Mouse (Mus musculus): ENCODE results near the gene Tmco1. TPM values are rescaled to one million over a fixed set of nuclear protein-coding genes. Genes with fewer than 3 reads are reported as not detected.

Gene Tmco1
- polyA plus RNA-seq (2011; ENCODE audit: insufficient read depth, insufficient read length, low read depth, missing spikeins) = 43.7 and 46.1 TPM in 2 replicates

DNA sequence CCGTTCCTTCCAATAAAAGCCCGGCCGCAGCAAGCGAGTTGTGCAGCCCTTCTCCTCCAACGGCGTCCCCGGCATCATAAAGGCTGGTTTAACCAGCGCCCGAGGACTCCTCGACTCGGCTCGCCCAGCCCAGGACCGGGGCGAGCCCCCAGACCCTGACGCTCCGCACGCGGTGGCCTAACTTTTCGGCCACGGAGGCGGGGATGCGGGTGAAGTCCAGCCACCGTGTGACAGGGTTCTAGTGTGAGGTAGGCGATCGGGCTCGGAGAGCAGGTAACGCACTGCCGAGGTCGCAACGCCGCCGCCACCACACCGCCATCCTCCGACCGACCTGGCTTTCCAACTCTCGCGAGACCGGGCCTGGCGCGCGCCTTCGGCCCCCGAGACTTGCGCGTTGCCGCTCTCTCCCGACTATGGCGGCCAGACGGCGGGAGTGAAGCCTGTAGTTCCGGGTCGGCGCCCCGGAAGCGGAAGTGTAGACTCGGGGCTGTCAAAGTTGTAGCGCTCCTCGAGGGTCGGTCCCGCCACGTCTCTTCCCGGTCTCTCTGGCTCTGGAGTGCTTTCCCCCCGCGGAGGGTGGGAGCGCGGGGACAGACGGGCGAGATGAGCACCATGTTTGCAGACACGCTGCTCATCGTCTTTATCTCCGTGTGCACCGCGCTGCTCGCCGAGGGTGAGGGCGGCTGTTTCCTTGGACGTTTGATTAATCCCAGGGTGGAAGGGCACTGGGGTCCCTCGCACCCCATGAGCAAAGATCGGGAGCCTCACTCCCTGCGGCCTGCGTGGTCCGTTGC is at the start of gene Tmco1:
Gene Tmco1, plus strand, starts transcription at position 118 of the 794 bp plus-strand sequence.
- H3K4me1 ChIP-seq (ENCODE audit: control insufficient read depth, insufficient read depth, low read length) = peaks cover 2% of the 10 kb centered on the region
- no peaks in the 10 kb centered on the region for H3K9me3 ChIP-seq (replicated peaks; ENCODE audit: control insufficient read depth, insufficient read depth, low read length, poor library complexity, severe bottlenecking)
- H3K4me3 ChIP-seq (ENCODE audit: low read depth, low read length) = peak within 1 kb of the TSS; percentile 84
- H3K9ac ChIP-seq (ENCODE audit: low read depth, poor library complexity, severe bottlenecking) = peak within 1 kb of the TSS; percentile 96
- peak within 1 kb of the TSS; percentile 80 for H3K27ac ChIP-seq (ENCODE audit: insufficient read depth, low read length)
- no peaks in the 10 kb centered on the region for H3K27me3 ChIP-seq (ENCODE audit: control insufficient read depth, insufficient read depth, low read length, poor library complexity, severe bottlenecking)
- peak; percentile 93 for TF ChIP-seq POLR2A (IDR thresholded peaks at IDR 0.05; ENCODE audit: insufficient read depth, low read length)
- TF ChIP-seq EP300 (IDR thresholded peaks at IDR 0.05; ENCODE audit: insufficient read depth, low read depth, low read length) = peak; percentile 47; the same call in 1 of the 2 replicates
- TF ChIP-seq CTCF (IDR thresholded peaks at IDR 0.05; ENCODE audit: low read depth, low read length) = no peak
- H3K36me3 ChIP-seq (ENCODE audit: control insufficient read depth, insufficient read depth, low read length, poor library complexity, severe bottlenecking) = no peaks in the 10 kb centered on the region

DNA sequence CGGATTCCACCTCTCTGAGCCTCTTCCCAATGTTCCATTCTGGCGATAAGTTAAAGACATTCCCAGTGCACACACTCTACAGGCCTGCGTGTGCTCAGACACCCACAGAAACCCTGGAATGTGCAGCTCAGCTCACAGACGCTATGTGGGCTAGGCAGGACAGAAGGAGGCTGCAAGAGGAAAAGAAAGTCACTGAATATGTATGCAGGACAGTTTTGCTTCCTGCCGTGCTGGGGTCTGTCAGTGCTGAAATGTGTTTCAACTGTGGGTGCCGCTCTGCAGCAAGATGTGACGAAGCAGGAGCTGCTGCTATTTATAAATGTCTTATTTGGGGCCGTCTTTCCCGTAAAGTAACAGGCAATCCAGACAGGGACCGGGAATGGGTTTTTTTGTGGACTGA is 48.5 kb upstream of the Tmco1 start:
- no peak overlapping the region for H3K27ac ChIP-seq (ENCODE audit: insufficient read depth, low read length)
- no peak for TF ChIP-seq CTCF (IDR thresholded peaks at IDR 0.05; ENCODE audit: low read depth, low read length)
- TF ChIP-seq EP300 (IDR thresholded peaks at IDR 0.05; ENCODE audit: insufficient read depth, low read depth, low read length) = no peak
- no peak for TF ChIP-seq POLR2A (IDR thresholded peaks at IDR 0.05; ENCODE audit: insufficient read depth, low read length)
- H3K4me1 ChIP-seq (ENCODE audit: control insufficient read depth, insufficient read depth, low read length) = peaks cover 9% of the 10 kb centered on the region
- no peaks in the 10 kb centered on the region for H3K9me3 ChIP-seq (replicated peaks; ENCODE audit: control insufficient read depth, insufficient read depth, low read length, poor library complexity, severe bottlenecking)
- H3K27me3 ChIP-seq (ENCODE audit: control insufficient read depth, insufficient read depth, low read length, poor library complexity, severe bottlenecking) = no peaks in the 10 kb centered on the region
- H3K36me3 ChIP-seq (ENCODE audit: control insufficient read depth, insufficient read depth, low read length, poor library complexity, severe bottlenecking) = no peaks in the 10 kb centered on the region
- no peak overlapping the region for H3K4me3 ChIP-seq (ENCODE audit: low read depth, low read length)
- H3K9ac ChIP-seq (ENCODE audit: low read depth, poor library complexity, severe bottlenecking) = no peak overlapping the region

DNA sequence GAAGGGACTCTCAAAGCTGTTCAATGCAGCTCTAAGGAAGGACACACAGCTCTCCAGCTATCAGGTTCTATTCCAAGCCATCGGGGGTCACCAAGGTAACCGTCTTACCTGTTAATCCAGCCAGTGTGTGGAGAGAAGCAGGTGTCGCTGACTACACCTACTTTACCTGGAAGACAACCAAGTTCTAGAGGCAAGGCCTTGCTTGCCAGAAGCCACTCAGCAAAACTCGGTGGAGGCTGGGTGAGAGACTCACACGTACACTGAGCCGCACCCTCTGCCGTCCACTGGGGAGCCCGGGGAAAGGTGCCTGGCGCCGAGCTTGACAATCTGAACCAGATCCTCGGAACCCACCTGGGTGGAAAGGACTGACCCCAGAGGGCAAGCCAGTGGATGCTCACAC is 46.4 kb upstream of the Tmco1 start:
- no peaks in the 10 kb centered on the region for H3K27me3 ChIP-seq (ENCODE audit: control insufficient read depth, insufficient read depth, low read length, poor library complexity, severe bottlenecking)
- H3K9me3 ChIP-seq (replicated peaks; ENCODE audit: control insufficient read depth, insufficient read depth, low read length, poor library complexity, severe bottlenecking) = no peaks in the 10 kb centered on the region
- no peaks in the 10 kb centered on the region for H3K36me3 ChIP-seq (ENCODE audit: control insufficient read depth, insufficient read depth, low read length, poor library complexity, severe bottlenecking)
- H3K9ac ChIP-seq (ENCODE audit: low read depth, poor library complexity, severe bottlenecking) = no peak overlapping the region
- peaks cover 5% of the 10 kb centered on the region for H3K4me1 ChIP-seq (ENCODE audit: control insufficient read depth, insufficient read depth, low read length)
- no peak overlapping the region for H3K27ac ChIP-seq (ENCODE audit: insufficient read depth, low read length)
- TF ChIP-seq CTCF (IDR thresholded peaks at IDR 0.05; ENCODE audit: low read depth, low read length) (no peak), EP300 (IDR thresholded peaks at IDR 0.05; ENCODE audit: insufficient read depth, low read depth, low read length) (no peak), POLR2A (IDR thresholded peaks at IDR 0.05; ENCODE audit: insufficient read depth, low read length) (no peak)
- no peak overlapping the region for H3K4me3 ChIP-seq (ENCODE audit: low read depth, low read length)

DNA sequence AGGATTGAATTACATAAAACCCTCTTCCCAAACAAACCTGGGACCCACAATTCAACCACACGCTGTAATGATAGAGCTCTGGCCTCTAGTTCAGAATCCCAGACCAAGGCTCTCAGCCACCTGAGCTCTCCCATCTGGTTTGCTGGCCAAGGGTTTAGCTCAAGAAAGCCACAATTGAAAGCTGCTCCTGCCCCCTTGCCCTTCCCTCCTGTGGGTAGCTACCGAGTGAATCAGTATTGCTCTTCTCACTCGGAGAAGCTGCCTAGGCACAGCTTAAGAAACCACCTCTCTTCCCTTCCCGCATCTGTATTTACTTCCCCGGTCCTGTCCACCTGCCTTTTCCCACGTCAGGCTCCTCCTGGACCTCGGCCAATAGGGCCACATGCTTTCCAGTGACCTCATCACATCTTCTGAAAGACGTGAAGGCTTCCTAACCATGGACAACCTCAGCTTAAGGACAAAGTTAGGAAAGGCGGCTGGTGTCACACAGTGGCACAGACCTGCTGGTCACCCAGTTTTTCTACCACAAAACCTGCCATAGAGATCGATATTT is 45.6 kb upstream of the Tmco1 start:
- Histone ChIP-seq H3K36me3 (ENCODE audit: control insufficient read depth, insufficient read depth, low read length, poor library complexity, severe bottlenecking) (no peaks in the 10 kb centered on the region), H3K9me3 (replicated peaks; ENCODE audit: control insufficient read depth, insufficient read depth, low read length, poor library complexity, severe bottlenecking) (no peaks in the 10 kb centered on the region), H3K9ac (ENCODE audit: low read depth, poor library complexity, severe bottlenecking) (no peak overlapping the region), H3K4me1 (ENCODE audit: control insufficient read depth, insufficient read depth, low read length) (peaks cover 6% of the 10 kb centered on the region), H3K4me3 (ENCODE audit: low read depth, low read length) (no peak overlapping the region), H3K27ac (ENCODE audit: insufficient read depth, low read length) (no peak overlapping the region), H3K27me3 (ENCODE audit: control insufficient read depth, insufficient read depth, low read length, poor library complexity, severe bottlenecking) (no peaks in the 10 kb centered on the region)
- TF ChIP-seq CTCF (IDR thresholded peaks at IDR 0.05; ENCODE audit: low read depth, low read length) (no peak), POLR2A (IDR thresholded peaks at IDR 0.05; ENCODE audit: insufficient read depth, low read length) (no peak), EP300 (IDR thresholded peaks at IDR 0.05; ENCODE audit: insufficient read depth, low read depth, low read length) (no peak)

DNA sequence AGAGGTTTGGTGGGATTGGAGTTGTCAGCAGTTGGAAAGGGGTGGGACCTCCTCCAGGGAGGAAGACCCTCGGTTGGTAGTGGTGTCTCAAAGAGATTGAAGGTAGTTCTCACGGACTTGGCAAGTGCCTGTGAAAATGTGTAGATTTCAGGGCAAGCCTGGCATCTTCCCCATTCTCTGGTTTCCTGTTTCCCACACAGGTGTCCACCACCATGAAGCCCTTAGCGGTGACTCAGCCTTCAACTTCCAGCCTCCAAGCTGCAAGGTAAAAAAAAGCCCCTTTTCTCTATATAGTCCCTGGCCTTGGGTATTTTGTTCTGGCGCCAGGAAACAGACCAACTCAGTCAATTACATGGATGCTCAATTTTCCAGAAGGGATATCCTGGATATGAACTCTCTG is 42.8 kb upstream of the Tmco1 start:
- TF ChIP-seq CTCF (IDR thresholded peaks at IDR 0.05; ENCODE audit: low read depth, low read length) = no peak
- no peak for TF ChIP-seq POLR2A (IDR thresholded peaks at IDR 0.05; ENCODE audit: insufficient read depth, low read length)
- no peak for TF ChIP-seq EP300 (IDR thresholded peaks at IDR 0.05; ENCODE audit: insufficient read depth, low read depth, low read length)
- H3K36me3 ChIP-seq (ENCODE audit: control insufficient read depth, insufficient read depth, low read length, poor library complexity, severe bottlenecking) = no peaks in the 10 kb centered on the region
- H3K27ac ChIP-seq (ENCODE audit: insufficient read depth, low read length) = no peak overlapping the region
- H3K4me3 ChIP-seq (ENCODE audit: low read depth, low read length) = no peak overlapping the region
- H3K27me3 ChIP-seq (ENCODE audit: control insufficient read depth, insufficient read depth, low read length, poor library complexity, severe bottlenecking) = no peaks in the 10 kb centered on the region
- H3K9me3 ChIP-seq (replicated peaks; ENCODE audit: control insufficient read depth, insufficient read depth, low read length, poor library complexity, severe bottlenecking) = no peaks in the 10 kb centered on the region
- no peak overlapping the region for H3K9ac ChIP-seq (ENCODE audit: low read depth, poor library complexity, severe bottlenecking)
- H3K4me1 ChIP-seq (ENCODE audit: control insufficient read depth, insufficient read depth, low read length) = peaks cover 17% of the 10 kb centered on the region

DNA sequence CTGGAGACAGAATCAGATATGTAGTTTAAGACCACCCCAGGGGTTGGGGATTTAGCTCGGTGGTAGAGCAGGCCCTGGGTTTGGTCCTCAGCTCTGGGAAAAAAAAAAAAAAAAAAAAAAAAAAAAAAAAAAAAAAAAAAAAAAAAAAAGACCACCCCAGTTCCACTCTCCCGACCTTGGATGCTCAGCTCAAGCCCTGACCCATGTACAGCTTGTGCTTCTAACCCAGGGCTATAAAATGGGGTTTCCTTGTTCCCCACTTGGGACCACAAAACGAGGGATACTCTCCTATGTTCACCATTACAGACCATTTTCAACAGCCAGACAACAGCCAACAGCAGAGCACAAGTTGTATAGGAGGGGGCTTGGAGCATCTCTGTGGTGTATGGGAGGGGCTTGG is 41.5 kb upstream of the Tmco1 start:
- Histone ChIP-seq H3K4me3 (ENCODE audit: low read depth, low read length) (no peak overlapping the region), H3K4me1 (ENCODE audit: control insufficient read depth, insufficient read depth, low read length) (peaks cover 17% of the 10 kb centered on the region), H3K9me3 (replicated peaks; ENCODE audit: control insufficient read depth, insufficient read depth, low read length, poor library complexity, severe bottlenecking) (no peaks in the 10 kb centered on the region), H3K9ac (ENCODE audit: low read depth, poor library complexity, severe bottlenecking) (no peak overlapping the region), H3K27me3 (ENCODE audit: control insufficient read depth, insufficient read depth, low read length, poor library complexity, severe bottlenecking) (no peaks in the 10 kb centered on the region), H3K36me3 (ENCODE audit: control insufficient read depth, insufficient read depth, low read length, poor library complexity, severe bottlenecking) (no peaks in the 10 kb centered on the region), H3K27ac (ENCODE audit: insufficient read depth, low read length) (no peak overlapping the region)
- TF ChIP-seq CTCF (IDR thresholded peaks at IDR 0.05; ENCODE audit: low read depth, low read length) = no peak
- TF ChIP-seq EP300 (IDR thresholded peaks at IDR 0.05; ENCODE audit: insufficient read depth, low read depth, low read length) = no peak
- TF ChIP-seq POLR2A (IDR thresholded peaks at IDR 0.05; ENCODE audit: insufficient read depth, low read length) = no peak

Measured in ES-Bruce4 (cell line).